Mouse (Mus musculus): ENCODE results near the gene Themis. TPM values are rescaled to one million over a fixed set of nuclear protein-coding genes. Genes with fewer than 3 reads are reported as not detected.

The Themis gene
- total and polyA plus RNA-seq, 2 experiments from 2014 or later: not detected

DNA sequence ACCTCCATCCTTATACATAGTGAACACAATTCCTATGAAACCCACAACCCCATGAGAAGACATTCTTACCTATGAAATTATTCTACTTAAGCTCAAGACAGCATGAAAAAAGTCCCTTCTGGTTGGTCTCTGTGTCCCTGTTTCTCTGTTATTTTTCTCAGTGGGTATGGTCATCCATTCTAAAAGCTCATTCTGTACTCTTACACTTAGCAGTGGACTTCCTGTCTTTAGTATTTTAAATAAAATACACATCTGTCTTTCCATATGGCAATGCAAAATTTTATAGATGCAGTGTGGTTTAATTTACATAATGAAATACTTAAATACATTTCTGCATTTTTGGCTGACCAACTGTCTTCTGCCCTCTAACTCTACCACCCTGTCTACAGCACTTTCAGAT lies 30.0 kb downstream of the Themis start:
- Histone ChIP-seq H3K4me3 (ENCODE audit: low read length) (no peak overlapping the region), H3K4me1 (ENCODE audit: insufficient read depth, low read length) (no peaks in the 10 kb centered on the region), H3K27ac (no peak overlapping the region), H3K9ac (replicated peaks; ENCODE audit: low read length) (no peak overlapping the region), H3K4me2 (ENCODE audit: low read depth, low read length) (no peak overlapping the region), H3K27me3 (ENCODE audit: insufficient read depth, low read length) (no peaks in the 10 kb centered on the region), H3K9me3 (ENCODE audit: low read length) (no peaks in the 10 kb centered on the region), H3K36me3 (ENCODE audit: insufficient read depth, low read length) (no peaks in the 10 kb centered on the region)
- DNase-seq (ENCODE audit: low spot score): no peak
- no peak for ATAC-seq
- no peak for TF ChIP-seq CTCF (IDR thresholded peaks at IDR 0.05; ENCODE audit: low read depth)

DNA sequence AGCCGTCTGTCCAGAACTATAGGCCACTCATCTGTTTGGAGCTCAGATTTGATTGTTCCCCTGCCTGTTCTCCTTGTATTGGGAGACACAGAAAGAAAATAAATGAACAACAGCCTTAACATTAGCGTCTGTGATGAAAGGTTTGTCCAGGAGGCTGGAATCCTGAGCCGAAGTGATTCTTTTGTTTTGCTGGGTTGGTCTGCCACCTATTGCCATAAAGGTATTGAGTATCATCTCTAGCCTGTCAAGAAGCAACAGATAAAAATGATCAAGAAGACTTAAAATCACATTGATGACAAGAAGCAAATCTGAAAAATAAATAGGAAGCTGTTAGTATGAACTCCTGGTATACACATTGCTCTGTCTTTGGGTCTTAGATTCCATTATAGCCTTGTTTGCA lies 53.7 kb downstream of the Themis start:
- no peaks in the 10 kb centered on the region for H3K36me3 ChIP-seq (ENCODE audit: insufficient read depth, low read length)
- H3K27ac ChIP-seq: no peak overlapping the region
- H3K9ac ChIP-seq (replicated peaks; ENCODE audit: low read length): no peak overlapping the region
- TF ChIP-seq CTCF (IDR thresholded peaks at IDR 0.05; ENCODE audit: low read depth): no peak
- H3K27me3 ChIP-seq (ENCODE audit: insufficient read depth, low read length): no peaks in the 10 kb centered on the region
- no peaks in the 10 kb centered on the region for H3K9me3 ChIP-seq (ENCODE audit: low read length)
- no peak overlapping the region for H3K4me2 ChIP-seq (ENCODE audit: low read depth, low read length)
- no peaks in the 10 kb centered on the region for H3K4me1 ChIP-seq (ENCODE audit: insufficient read depth, low read length)
- 57% methylated on average over 3 of the region's 3 CpGs for WGBS
- ATAC-seq (no peak), DNase-seq (ENCODE audit: low spot score) (peak; percentile 24)
- H3K4me3 ChIP-seq (ENCODE audit: low read length): no peak overlapping the region

DNA sequence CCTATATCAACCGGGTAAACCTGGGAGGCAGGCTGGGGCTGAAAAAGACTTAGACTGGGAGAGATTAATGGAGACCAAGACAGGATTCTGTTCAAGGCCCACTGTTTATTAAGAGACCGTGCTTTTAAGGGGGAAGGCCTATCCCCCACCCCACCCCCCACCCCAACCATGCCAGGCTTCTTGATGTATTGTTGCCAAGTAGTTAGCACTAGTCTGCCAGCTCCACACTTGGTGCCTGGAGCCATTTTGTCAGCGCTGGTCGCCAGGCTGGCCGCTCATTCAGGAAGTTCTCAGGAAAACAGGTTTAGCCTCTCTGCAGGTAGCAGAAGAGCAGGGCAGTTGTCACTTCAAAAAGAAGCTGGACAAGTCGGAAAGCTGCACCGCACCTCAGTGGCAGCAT lies 55.1 kb downstream of the Themis start:
- DNase-seq (ENCODE audit: low spot score) (no peak), ATAC-seq (no peak)
- no peaks in the 10 kb centered on the region for H3K27me3 ChIP-seq (ENCODE audit: insufficient read depth, low read length)
- no peak overlapping the region for H3K27ac ChIP-seq
- H3K4me2 ChIP-seq (ENCODE audit: low read depth, low read length): no peak overlapping the region
- WGBS: 88% methylated on average over 7 of the region's 7 CpGs
- H3K36me3 ChIP-seq (ENCODE audit: insufficient read depth, low read length): no peaks in the 10 kb centered on the region
- no peak overlapping the region for H3K9ac ChIP-seq (replicated peaks; ENCODE audit: low read length)
- no peak for TF ChIP-seq CTCF (IDR thresholded peaks at IDR 0.05; ENCODE audit: low read depth)
- H3K4me3 ChIP-seq (ENCODE audit: low read length): no peak overlapping the region
- H3K9me3 ChIP-seq (ENCODE audit: low read length): no peaks in the 10 kb centered on the region
- no peaks in the 10 kb centered on the region for H3K4me1 ChIP-seq (ENCODE audit: insufficient read depth, low read length)

DNA sequence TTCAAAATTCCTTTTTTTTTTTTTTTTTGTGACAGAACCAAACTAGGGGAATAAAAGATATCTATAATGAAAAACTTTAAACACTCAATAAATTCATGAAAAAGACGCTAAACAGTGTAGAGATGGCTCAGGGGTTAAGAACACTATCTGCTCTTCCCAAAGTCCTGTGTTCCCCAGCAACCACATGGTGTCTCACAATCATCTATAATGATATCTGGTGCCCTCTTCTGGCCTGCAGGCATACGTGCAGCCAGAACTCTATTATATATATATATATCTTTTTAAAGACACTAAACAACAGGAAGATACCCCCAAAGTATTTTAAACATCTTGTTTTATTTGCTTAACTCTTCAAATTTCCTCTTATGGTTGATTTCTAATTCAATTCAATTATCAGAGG lies 62.0 kb downstream of the Themis start:
- H3K36me3 ChIP-seq (ENCODE audit: insufficient read depth, low read length): no peaks in the 10 kb centered on the region
- peak; percentile 67 for TF ChIP-seq CTCF (IDR thresholded peaks at IDR 0.05; ENCODE audit: low read depth)
- WGBS: 11% methylated on average over 2 of the region's 2 CpGs
- no peak overlapping the region for H3K27ac ChIP-seq
- H3K27me3 ChIP-seq (ENCODE audit: insufficient read depth, low read length): no peaks in the 10 kb centered on the region
- 0 out of 2 replicates have a peak, but pooled peaks have one; percentile 56 for ATAC-seq
- no peaks in the 10 kb centered on the region for H3K4me1 ChIP-seq (ENCODE audit: insufficient read depth, low read length)
- no peak overlapping the region for H3K4me3 ChIP-seq (ENCODE audit: low read length)
- peak; percentile 68 for DNase-seq (ENCODE audit: low spot score)
- H3K9ac ChIP-seq (replicated peaks; ENCODE audit: low read length): no peak overlapping the region
- no peaks in the 10 kb centered on the region for H3K9me3 ChIP-seq (ENCODE audit: low read length)
- H3K4me2 ChIP-seq (ENCODE audit: low read depth, low read length): no peak overlapping the region

DNA sequence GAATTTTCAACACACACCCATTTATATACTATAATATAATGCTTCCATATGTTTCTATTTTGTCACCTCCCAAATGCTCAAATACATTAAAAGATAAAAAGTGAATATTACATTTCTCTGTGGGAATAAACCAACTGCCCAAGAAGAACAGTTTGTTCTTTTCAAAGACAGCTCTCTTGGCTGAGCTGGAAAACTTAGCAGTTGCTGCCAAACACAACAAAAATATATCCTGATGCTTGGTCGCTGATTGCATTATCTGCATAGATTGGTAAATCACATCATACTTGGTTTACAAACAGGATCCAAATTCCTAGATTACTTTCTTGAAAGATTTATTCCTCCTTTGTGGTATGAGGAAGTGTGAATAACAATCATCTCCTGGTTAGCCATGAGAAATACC lies 69.8 kb downstream of the Themis start:
- WGBS: 92% methylated on average over 1 of the region's 1 CpGs
- no peak overlapping the region for H3K27ac ChIP-seq
- TF ChIP-seq CTCF (IDR thresholded peaks at IDR 0.05; ENCODE audit: low read depth): no peak
- no peaks in the 10 kb centered on the region for H3K36me3 ChIP-seq (ENCODE audit: insufficient read depth, low read length)
- no peak for ATAC-seq
- no peaks in the 10 kb centered on the region for H3K4me1 ChIP-seq (ENCODE audit: insufficient read depth, low read length)
- H3K9ac ChIP-seq (replicated peaks; ENCODE audit: low read length): no peak overlapping the region
- no peaks in the 10 kb centered on the region for H3K27me3 ChIP-seq (ENCODE audit: insufficient read depth, low read length)
- no peak for DNase-seq (ENCODE audit: low spot score)
- H3K4me3 ChIP-seq (ENCODE audit: low read length): no peak overlapping the region
- H3K9me3 ChIP-seq (ENCODE audit: low read length): no peaks in the 10 kb centered on the region
- H3K4me2 ChIP-seq (ENCODE audit: low read depth, low read length): no peak overlapping the region

DNA sequence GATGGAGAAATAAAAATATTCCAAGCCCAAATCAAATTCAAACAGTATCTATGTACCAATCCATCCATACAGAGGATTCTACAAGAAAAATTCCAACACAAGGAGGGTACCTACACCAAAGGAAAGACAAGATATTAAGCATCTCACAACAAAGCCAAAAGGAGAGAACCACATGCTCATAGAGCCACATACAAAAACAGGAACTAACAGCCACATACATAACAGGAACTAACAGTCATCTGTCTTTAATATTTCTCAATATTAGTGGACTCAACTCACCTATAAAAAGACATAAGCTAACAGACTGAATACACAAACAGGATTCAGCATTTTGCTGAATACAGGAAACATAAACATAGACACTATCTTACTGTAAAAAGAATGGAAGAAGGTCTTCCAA lies 78.3 kb downstream of the Themis start:
- Histone ChIP-seq H3K27me3 (ENCODE audit: insufficient read depth, low read length) (no peaks in the 10 kb centered on the region), H3K9me3 (ENCODE audit: low read length) (no peaks in the 10 kb centered on the region), H3K4me3 (ENCODE audit: low read length) (no peak overlapping the region), H3K27ac (no peak overlapping the region), H3K4me1 (ENCODE audit: insufficient read depth, low read length) (no peaks in the 10 kb centered on the region), H3K9ac (replicated peaks; ENCODE audit: low read length) (no peak overlapping the region), H3K4me2 (ENCODE audit: low read depth, low read length) (no peak overlapping the region), H3K36me3 (ENCODE audit: insufficient read depth, low read length) (no peaks in the 10 kb centered on the region)
- TF ChIP-seq CTCF (IDR thresholded peaks at IDR 0.05; ENCODE audit: low read depth): no peak
- ATAC-seq (no peak), DNase-seq (ENCODE audit: low spot score) (no peak)

DNA sequence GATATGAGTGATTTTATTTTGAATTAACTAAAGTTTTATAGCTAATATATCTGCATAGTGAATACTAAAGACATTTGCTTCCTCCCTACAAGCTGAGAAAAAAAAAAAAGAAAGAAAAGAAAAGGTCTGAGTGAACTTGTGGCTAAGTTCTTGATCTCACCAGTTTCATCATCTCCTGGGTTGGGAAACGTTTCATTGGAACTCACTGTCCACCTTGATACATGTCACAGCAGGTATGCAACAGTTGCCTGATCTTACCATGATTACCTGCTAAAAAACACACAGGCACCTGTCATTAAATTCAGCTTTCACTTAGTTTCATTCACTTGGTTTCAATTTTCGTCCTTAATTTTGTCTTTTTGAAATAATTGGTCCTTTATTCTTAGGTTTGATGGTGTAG lies 85.2 kb downstream of the Themis start:
- Histone ChIP-seq H3K27me3 (ENCODE audit: insufficient read depth, low read length) (no peaks in the 10 kb centered on the region), H3K4me2 (ENCODE audit: low read depth, low read length) (no peak overlapping the region), H3K9ac (replicated peaks; ENCODE audit: low read length) (no peak overlapping the region), H3K4me3 (ENCODE audit: low read length) (no peak overlapping the region), H3K27ac (no peak overlapping the region), H3K9me3 (ENCODE audit: low read length) (no peaks in the 10 kb centered on the region), H3K4me1 (ENCODE audit: insufficient read depth, low read length) (no peaks in the 10 kb centered on the region), H3K36me3 (ENCODE audit: insufficient read depth, low read length) (no peaks in the 10 kb centered on the region)
- DNase-seq (ENCODE audit: low spot score): no peak
- WGBS: 69% methylated on average over 2 of the region's 2 CpGs
- no peak for TF ChIP-seq CTCF (IDR thresholded peaks at IDR 0.05; ENCODE audit: low read depth)
- no peak for ATAC-seq

Measured in hindbrain, postnatal 0 days (tissue).